Mouse (Mus musculus): ENCODE measurements around the gene Gpd1l. TPM values are rescaled to one million over a fixed set of nuclear protein-coding genes. Genes with fewer than 3 reads are reported as not detected.

Gpd1l gene
- total RNA-seq, 2 experiments from 2014 or later = 78.2 to 84.7 TPM

- no peak for DNase-seq (ENCODE audit: extremely low spot score in 1 of 2, low spot score in 1 of 2)
Measured at GRCm38 (mm10) chr9:114853336-114853735, 80.5 kb downstream of the Gpd1l start.

- DNase-seq (ENCODE audit: extremely low spot score in 1 of 2, low spot score in 1 of 2) = no peak
Measured at GRCm38 (mm10) chr9:114851419-114852190, 82.2 kb downstream of the Gpd1l start.

Other genes starting within 250 kb of the Gpd1l start
- 100 to 1,000 TPM in 1 of 2 experiments, 10 to 100 TPM in 1; 92.8 to 101 TPM for gene Dync1li1, start 245.2 kb downstream of the Gpd1l start, total RNA-seq (2021)
- 10 to 100 TPM; 21.4 to 21.8 TPM for gene Cmtm6, start 202.9 kb downstream of the Gpd1l start, total RNA-seq (2021)
- 1 to 10 TPM; 4.9 to 5.1 TPM for gene Cmtm7, start 152.1 kb downstream of the Gpd1l start, total RNA-seq (2021)
- 1 to 10 TPM; 1.8 to 2.0 TPM for gene Cmtm8, start 89.8 kb downstream of the Gpd1l start, total RNA-seq (2021)
- 10 to 100 TPM; 20.0 to 20.9 TPM for gene Osbpl10, start 44.6 kb upstream of the Gpd1l start, total RNA-seq (2021)
- 10 to 100 TPM; 12.8 to 29.9 TPM for gene Rps27rt, start 48.8 kb upstream of the Gpd1l start, total RNA-seq (2021)

Data from layer of hippocampus, postnatal 25 days (tissue).